Mouse (Mus musculus) C2C12 (cell line): ENCODE measurements around the gene Exoc5.

Source experiments
- CEBPB ChIP-seq: IDR thresholded peaks from one replicate; pipeline ENCODE4 v1.6.1; 2011; ENCODE audit warnings: low read depth, mild to moderate bottlenecking, control low read depth, moderate library complexity
- CTCF ChIP-seq: IDR thresholded peaks from one replicate; pipeline ENCODE4 v1.5.1; 2011; ENCODE audit not compliant: control insufficient read depth, insufficient read depth, insufficient read length
- FOSL1 ChIP-seq: IDR thresholded peaks from one replicate; pipeline ENCODE4 v1.8.0; 2011; ENCODE audit warnings: mild to moderate bottlenecking, low read length; ENCODE audit not compliant: poor library complexity, insufficient read depth, severe bottlenecking
- MAX ChIP-seq: IDR thresholded peaks from one replicate; pipeline ENCODE4 v1.6.1; 2011; ENCODE audit warnings: mild to moderate bottlenecking, control low read depth
- MYOD1 ChIP-seq: IDR thresholded peaks from one replicate; pipeline ENCODE4 v1.6.1; 2011; ENCODE audit warnings: low read depth; ENCODE audit not compliant: control insufficient read depth, insufficient read length
- MYOG ChIP-seq: IDR thresholded peaks from one replicate; pipeline ENCODE4 v1.6.1; 2011; ENCODE audit not compliant: control insufficient read depth, insufficient read length; ENCODE audit errors: extremely low read depth
- USF1 ChIP-seq: IDR thresholded peaks from one replicate; pipeline ENCODE4 v1.6.1; 2011; ENCODE audit warnings: low read depth, mild to moderate bottlenecking, control low read depth, moderate library complexity

DNA sequence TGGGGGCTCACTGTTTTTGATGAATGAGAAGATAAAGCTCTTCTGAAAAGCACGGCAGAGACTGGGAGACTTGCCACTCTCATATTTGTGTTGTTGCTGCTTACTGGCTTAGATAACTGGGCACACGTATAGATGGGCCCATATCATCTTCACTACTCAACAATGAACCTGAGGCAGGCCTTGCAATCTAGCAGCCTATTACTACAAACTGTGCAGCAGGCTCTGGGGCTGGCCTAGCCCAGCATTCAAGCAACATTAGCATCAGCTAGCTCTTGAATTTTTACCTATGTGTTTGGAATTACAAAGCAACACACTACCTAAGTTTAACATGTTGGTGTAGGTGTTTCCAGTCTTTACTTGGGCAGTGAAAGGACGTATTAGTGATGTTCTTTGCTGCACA is 72.6 kb downstream of the Exoc5 start:
- TF ChIP-seq CEBPB: no peak
- no peak for TF ChIP-seq CTCF
- no peak for TF ChIP-seq MAX
- TF ChIP-seq MYOG: no peak
- no peak for TF ChIP-seq USF1
- no peak for TF ChIP-seq FOSL1
- no peak for TF ChIP-seq MYOD1
